Mouse (Mus musculus): ENCODE data around the gene Ppp1r14b.

Ppp1r14b gene

GRCm38 (mm10) chr19:6995255-6995991 is 20.7 kb downstream of the Ppp1r14b start:
- peak in 1 of 2 experiments; percentile 36 for DNase-seq

- peak; percentile 89 to 94 for DNase-seq
Observed at GRCm38 (mm10) chr19:6996006-6996405, 21.2 kb downstream of the Ppp1r14b start, which contains the start of the genes Nudt22 and Trpt1. TSS of gene Nudt22 (minus strand) at chr19:6996117. TSS of gene Trpt1 (plus strand) at chr19:6996131.

- no peak for DNase-seq
Observed at GRCm38 (mm10) chr19:6997721-6998290, 23.0 kb downstream of the Ppp1r14b start.

- DNase-seq, result no peak
Observed at GRCm38 (mm10) chr19:6999360-7000063, 24.7 kb downstream of the Ppp1r14b start.

GRCm38 (mm10) chr19:7006892-7007593 is 32.3 kb downstream of the Ppp1r14b start:
- no peak for DNase-seq

- no peak for DNase-seq
Observed at GRCm38 (mm10) chr19:7012426-7012825, 37.7 kb downstream of the Ppp1r14b start.

GRCm38 (mm10) chr19:7013984-7014383 is 39.2 kb downstream of the Ppp1r14b start:
- no peak for DNase-seq

- DNase-seq, result no peak
Observed at GRCm38 (mm10) chr19:7014481-7015135, 39.8 kb downstream of the Ppp1r14b start.

- no peak for DNase-seq
Observed at GRCm38 (mm10) chr19:7017541-7018457, 43.0 kb downstream of the Ppp1r14b start.

GRCm38 (mm10) chr19:7018546-7018945 is 43.8 kb downstream of the Ppp1r14b start:
- no peak for DNase-seq

- peak in 1 of 2 experiments; percentile 45 for DNase-seq
Observed at GRCm38 (mm10) chr19:7019191-7019590, 44.4 kb downstream of the Ppp1r14b start, which contains the start of gene Fermt3. TSS of gene Fermt3 (minus strand) at chr19:7019469.

GRCm38 (mm10) chr19:7020224-7020641 is 45.5 kb downstream of the Ppp1r14b start:
- peak; percentile 72 to 76 for DNase-seq

All from kidney, postnatal 4 days (tissue).